Mouse (Mus musculus) retina, embryonic 14.5 days (tissue): ENCODE measurements around the gene Bend3.
"Not testable (repeated sequence)": the region's sequence is repeated elsewhere in the genome, so short reads cannot be mapped to it uniquely, and the experiment has no call there.

ENCODE experiments used
- DNase-seq: peaks from one replicate; pipeline ENCODE4 v3.0.0-alpha.2; 2015; ENCODE audit warnings: low spot score

Gene Bend3

DNA sequence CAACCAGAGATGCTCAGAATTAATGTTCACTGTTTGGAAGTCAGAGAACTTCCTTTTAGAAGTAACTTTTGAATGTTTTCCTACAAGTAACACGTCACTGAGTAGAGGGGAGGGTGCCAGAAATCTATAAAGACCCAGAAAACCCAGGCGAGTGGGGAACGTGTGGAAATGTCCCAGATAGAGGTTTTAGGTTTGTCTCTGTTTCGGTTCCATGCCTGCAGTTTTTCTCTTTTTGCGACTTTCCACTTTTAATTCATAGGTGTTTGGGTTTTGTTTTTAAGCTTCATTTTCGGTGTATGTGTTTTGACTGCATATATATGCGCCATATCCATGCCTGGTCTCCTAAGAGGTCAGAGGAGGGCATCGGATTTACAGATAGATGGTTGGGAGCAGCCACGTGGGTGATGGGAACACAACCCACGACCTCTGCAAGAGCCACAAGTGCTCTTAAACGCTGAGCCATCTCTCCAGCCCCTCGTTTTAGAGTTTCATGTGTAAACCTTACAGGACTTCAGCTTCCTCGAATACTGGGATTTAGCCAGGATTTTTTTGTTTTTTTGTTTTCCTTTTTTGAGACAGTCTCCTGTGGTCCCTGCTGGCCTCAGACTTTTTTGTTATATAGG lies 1.7 kb downstream of the Bend3 start:
- DNase-seq = no peak

DNA sequence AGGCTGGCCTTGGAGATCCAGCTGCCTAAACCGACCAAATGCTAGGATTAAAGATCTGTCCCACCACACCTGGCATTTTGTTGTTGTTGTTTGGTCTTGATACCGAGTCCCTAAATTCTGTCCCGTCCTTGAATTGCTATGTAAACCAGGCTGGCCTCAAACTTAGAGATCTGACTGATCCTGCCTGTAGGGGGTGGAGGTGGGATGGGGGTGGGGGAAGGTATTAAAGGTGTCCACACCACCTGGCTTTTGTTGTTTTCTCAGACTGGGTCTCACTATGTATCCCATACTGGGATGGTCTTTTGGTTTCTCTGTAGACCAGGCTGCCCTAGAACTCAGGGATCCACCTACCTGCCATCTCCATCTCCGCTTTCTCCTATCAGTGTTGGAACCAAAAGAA lies 2.5 kb downstream of the Bend3 start:
- DNase-seq = no peak

DNA sequence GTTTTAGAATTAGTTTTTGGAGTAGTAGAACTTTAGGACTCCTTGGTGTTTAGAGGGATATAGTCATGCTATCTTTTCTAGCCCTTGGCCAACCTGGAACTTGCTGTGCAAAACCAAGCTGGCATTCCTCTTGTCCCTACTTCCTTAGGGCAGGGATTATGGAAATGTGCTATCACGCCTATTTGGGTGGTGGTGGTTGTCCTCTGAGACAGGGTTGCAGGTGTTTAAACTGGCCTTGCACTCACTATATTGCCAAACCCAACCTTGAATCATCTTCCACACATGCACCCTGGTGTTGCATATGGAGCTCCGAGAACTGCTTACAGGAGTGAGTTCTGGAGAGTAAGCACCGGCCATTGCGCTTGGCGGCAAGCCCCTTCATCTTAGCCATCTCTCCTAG lies 3.4 kb downstream of the Bend3 start:
- no peak for DNase-seq

GRCm38 (mm10) chr10:43483426-43483995 lies 4.9 kb downstream of the Bend3 start:
- no peak for DNase-seq

- DNase-seq = no peak
Measured at GRCm38 (mm10) chr10:43485751-43486268, 7.2 kb downstream of the Bend3 start.

- DNase-seq = no peak
Measured at GRCm38 (mm10) chr10:43487441-43488010, 8.9 kb downstream of the Bend3 start.

DNA sequence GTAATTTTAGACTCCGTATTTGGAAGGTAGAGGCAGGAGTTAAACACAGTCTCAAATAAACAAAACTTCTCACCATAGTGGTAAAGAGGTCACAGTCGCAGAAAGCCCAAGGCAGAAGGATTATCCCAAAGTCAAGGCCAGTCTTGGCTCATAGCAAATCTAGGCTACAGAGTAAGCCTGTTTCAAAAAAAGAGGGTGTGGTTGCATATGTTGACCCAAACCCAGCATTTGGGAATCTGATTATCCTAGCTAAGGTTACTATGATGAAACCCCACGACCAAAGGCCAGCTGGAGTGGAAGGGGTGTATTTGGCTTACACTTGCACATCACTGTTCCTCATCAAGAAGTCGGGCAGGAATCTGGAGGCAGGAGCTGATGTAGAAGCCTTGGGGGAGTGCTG lies 9.6 kb downstream of the Bend3 start:
- DNase-seq = no peak

DNA sequence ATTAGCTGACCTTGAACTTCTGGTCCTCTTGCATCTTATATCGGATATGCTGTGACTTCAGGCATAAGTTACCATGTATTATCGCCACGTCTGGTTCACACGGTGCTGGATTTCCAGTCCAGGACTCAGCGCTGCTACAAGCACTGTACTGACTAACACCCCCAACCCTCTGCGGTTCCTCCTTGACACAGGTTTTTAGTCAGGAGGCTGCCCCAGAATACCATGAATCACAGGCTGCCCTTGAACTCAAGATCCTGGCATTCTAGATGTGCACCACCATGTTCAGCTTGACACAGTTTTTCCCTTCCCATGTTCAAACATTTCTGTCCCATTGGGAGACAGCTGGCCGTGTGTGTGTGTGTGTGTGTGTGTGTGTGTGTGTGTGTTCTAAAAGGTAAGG lies 10.5 kb downstream of the Bend3 start:
- DNase-seq = no peak

GRCm38 (mm10) chr10:43489550-43489949 lies 10.9 kb downstream of the Bend3 start:
- no peak for DNase-seq

- no peak for DNase-seq
Measured at GRCm38 (mm10) chr10:43490034-43490433, 11.4 kb downstream of the Bend3 start.

DNA sequence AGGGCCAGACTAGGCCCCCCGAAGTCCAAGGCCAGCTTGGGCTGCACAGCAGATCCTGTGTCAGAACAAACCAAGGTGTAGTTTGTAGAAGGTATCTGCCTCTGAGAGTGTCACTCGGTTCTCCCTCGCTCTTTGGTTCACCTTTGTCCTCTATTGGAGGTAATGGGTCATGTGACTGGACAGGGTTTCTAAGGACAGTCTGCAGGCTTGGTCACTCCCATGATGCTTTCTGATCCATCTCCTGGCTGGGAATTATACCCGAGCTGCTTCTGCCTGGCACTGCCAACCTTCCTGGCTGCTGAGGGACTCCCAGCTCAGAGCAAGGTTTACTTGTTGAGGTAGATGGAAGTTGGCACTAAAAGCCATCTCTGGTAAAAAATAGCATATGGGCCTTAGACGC lies 12.2 kb downstream of the Bend3 start:
- DNase-seq = no peak

DNA sequence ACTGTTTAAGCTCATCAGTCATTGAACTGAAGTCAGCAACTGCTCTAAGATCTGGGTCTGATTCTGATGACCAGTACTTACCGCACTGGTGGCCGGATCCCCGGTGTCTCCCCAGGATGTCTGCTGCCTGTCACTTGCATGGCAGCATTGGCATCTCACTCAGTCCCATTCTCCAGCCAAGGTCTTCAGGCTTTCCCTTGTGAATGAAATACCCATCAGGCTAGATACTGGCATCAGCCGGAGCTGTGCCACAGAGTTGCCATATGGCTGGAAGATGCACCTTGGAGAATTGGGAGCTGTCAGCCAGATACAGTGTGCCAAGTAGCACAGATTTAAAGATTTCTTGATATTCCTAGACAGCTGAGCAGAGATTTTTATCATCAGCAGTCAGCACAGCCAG lies 24.0 kb downstream of the Bend3 start:
- no peak for DNase-seq

- DNase-seq = no peak
Measured at GRCm38 (mm10) chr10:43504291-43504690, 25.7 kb downstream of the Bend3 start.

DNA sequence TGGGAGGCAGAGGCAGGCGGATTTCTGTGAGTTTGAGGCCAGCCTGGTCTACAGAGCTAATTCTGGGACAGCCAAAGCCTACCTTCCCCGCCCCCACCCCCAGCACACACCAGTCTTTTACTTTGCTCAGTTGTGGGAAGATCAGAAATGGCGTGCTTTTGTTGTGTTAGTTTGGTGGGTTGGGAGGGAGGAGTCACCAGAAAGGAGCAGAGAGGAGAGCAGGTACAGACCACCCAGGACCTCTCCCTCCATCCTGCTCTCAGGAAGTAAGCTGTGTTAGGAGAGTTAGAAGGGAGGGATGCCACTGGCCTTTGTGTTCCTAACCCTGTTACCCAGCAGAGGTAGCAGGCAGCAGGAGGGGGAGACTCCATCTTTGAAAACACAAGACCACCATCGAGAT lies 28.4 kb downstream of the Bend3 start:
- no peak for DNase-seq

DNA sequence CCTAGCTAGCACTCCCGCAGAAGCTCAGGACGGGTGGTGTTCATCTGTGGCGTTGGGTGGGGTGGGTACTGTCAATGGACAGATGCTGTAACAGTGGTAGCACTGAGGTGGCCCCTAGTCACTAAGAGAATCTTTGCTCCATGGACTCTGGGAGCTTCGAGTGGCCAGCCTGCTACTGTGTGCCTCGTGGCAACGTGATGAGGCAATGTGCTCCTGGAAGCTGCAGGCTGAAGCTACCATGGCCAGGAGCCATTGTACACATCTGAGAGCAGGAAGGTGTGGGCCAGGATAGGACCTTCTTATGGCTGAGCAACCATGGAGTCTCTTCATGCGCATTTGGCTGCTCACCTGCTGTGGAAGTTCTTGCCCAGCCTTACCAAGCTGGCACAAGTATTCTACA lies 30.6 kb downstream of the Bend3 start:
- no peak for DNase-seq

- DNase-seq = no peak
Measured at GRCm38 (mm10) chr10:43512976-43513375, 34.3 kb downstream of the Bend3 start.

GRCm38 (mm10) chr10:43516992-43517660 lies 38.5 kb downstream of the Bend3 start:
- no peak for DNase-seq

DNA sequence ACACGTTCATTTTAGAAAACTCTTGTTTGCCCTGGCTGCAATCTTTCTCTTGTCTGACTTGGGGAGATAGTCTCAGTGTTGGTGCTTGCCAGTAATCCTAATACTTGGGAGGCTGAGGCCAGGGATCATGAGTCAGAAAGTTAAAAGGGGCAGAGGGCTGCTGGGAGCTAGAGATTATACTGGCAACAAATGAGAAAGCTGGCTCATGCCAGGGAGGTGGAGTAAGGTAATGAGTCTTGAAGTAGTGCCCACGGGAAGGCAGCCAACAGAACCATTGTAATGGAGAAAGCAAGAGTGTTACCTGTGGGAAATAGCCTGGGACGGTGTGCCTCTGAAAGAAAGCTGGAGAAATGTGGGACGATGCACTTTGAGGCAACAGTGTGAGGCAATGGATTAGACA lies 39.2 kb downstream of the Bend3 start:
- DNase-seq = no peak

GRCm38 (mm10) chr10:43518368-43518767 lies 39.7 kb downstream of the Bend3 start:
- DNase-seq = no peak

DNA sequence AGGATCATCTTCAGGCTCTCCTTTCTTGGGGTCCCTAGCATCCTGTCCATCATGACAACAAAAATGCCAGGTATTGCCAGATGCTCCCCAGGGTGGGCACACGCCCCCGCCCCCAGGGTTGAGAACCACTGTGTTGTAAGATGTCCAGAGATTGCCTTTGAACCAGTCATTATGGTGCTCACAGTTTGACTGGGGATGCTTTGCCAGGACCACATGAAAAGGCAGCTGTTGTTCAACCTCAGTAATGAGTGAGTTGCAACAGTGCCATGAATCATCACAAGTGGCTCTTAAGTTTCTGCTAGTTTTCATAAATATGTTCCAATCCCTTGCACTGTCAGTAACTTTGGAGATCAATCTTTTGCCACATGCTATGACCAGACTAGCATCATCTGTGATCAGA lies 41.3 kb downstream of the Bend3 start:
- DNase-seq = no peak

- not testable (repeated sequence) for DNase-seq
Measured at GRCm38 (mm10) chr10:43523931-43524330, 45.3 kb downstream of the Bend3 start, which contains the start of gene Gm9803. Gm9803 (plus strand) TSS chr10:43524084.

DNA sequence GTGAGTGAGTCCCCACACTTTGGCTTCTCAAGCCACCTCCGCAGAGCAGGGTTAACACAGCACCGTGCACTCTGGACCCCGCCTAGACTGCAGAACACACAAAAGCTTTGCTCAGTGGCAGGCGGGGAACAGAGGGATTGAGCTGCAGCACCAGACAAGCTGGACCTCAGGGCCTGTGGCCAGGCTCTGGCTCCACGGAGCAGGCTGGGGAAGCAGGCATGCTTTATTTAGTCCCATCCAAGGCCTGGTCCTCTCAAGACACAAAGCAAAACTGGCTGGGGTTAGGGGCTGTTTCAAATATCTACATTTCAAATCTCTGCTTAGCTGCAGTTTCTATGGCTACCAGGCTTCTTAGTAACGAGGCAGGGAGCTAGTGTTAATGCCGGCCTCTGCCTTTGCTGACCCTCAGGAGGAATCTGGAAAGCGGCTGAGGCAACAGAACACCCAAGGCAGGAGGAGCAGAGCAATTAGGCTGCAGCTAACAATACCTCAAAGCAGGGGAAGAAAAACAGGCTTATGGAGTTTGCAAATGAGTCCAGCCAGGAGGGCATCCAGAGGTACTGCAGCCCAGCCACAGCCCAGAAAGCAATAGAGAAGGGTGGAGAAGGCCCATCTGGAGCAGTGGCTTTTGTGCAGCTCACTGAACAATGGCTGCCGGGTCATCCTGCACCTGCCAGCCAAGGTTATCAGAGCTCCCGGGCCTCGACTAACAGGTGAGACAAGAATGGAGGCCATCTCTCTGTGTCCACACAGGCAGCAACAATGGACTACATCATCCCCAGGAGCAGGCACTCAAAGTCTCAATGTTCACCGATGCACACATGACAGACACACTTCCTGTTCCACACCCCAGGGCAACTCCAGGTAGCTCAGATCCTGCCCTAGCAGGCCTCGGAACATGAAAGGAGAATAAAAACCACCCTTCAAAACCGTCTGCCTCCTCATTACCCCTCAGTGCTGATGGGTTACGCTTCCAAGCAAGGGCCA lies 48.9 kb downstream of the Bend3 start:
- peak; percentile 66 for DNase-seq
